Mouse (Mus musculus) ES-Bruce4 (cell line): ENCODE data around the gene Brdt. TPM values are rescaled to one million over a fixed set of nuclear protein-coding genes. Genes with fewer than 3 reads are reported as not detected.
A peak's percentile ranks its signal among the peaks of the same experiment; 100 is the strongest.

Experiments used
- H3K27ac ChIP-seq: 2 replicates; pipeline ENCODE4 v1.5.1; 2012; ENCODE audit warnings: low read length, inconsistent platforms; ENCODE audit not compliant: insufficient read depth
- H3K27me3 ChIP-seq: 2 replicates; pipeline ENCODE4 v1.6.1; 2012; ENCODE audit warnings: mild to moderate bottlenecking, low read length, inconsistent platforms; ENCODE audit not compliant: control insufficient read depth, poor library complexity, insufficient read depth, severe bottlenecking
- H3K36me3 ChIP-seq: 2 replicates; pipeline ENCODE4 v1.6.1; 2012; ENCODE audit warnings: inconsistent platforms, mild to moderate bottlenecking, low read length, moderate library complexity; ENCODE audit not compliant: control insufficient read depth, poor library complexity, insufficient read depth, severe bottlenecking
- H3K4me1 ChIP-seq: one replicate; pipeline ENCODE4 v1.8.1; 2011; ENCODE audit warnings: low read length; ENCODE audit not compliant: control insufficient read depth, insufficient read depth
- H3K4me3 ChIP-seq: 2 replicates; pipeline ENCODE4 v1.5.1; 2011; ENCODE audit warnings: low read depth, mild to moderate bottlenecking, low read length
- H3K9ac ChIP-seq: 2 replicates; pipeline ENCODE4 v1.6.1; 2012; ENCODE audit warnings: low read depth, mild to moderate bottlenecking, inconsistent platforms; ENCODE audit not compliant: poor library complexity, severe bottlenecking
- H3K9me3 ChIP-seq: replicated peaks from 2 replicates; pipeline ENCODE4 v1.6.1; 2012; ENCODE audit warnings: mild to moderate bottlenecking, low read length, inconsistent platforms; ENCODE audit not compliant: control insufficient read depth, poor library complexity, insufficient read depth, severe bottlenecking
- CTCF ChIP-seq: IDR thresholded peaks from one replicate; pipeline ENCODE4 v1.8.1; 2011; ENCODE audit warnings: low read depth, low read length
- EP300 ChIP-seq: IDR thresholded peaks from 2 replicates; pipeline ENCODE4 v1.6.1; 2011; ENCODE audit warnings: low read depth, low read length; ENCODE audit not compliant: insufficient read depth
- POLR2A ChIP-seq: IDR thresholded peaks from one replicate; pipeline ENCODE4 v1.8.1; 2011; ENCODE audit warnings: low read length; ENCODE audit not compliant: insufficient read depth
- polyA plus RNA-seq: library from polyadenylated mRNA; stranded (reverse); fragments of >200 nt; gene quantifications from 2 replicates; pipeline ENCODE4 v1.2.4, GENCODE M21; 2011; ENCODE audit warnings: low read depth; ENCODE audit not compliant: missing spikeins, insufficient read depth, insufficient read length

The Brdt gene
- polyA plus RNA-seq, 1 experiment: 0.82 TPM

DNA sequence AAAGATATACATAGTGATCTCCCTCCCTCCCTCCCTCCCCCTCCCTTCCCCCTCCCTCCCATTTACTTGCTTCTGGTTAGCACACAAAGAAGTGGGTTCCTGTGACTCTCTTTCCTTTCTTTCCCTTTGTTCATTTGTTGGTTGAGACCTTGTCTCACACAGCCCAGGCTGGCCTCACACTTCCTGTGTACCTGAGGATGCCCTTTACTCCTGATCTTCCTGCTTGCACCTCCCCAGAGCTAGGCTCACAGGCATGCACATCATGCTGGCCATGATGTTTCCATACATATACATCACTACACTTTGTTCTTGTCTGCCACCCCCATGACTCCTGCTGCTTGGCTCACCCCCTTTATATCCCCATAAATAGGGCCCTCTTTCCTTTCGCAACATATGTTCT, 21.6 kb downstream of the Brdt start:
- Histone ChIP-seq H3K27me3 (no peaks in the 10 kb centered on the region), H3K4me1 (no peaks in the 10 kb centered on the region), H3K36me3 (no peaks in the 10 kb centered on the region), H3K27ac (no peak overlapping the region), H3K4me3 (no peak overlapping the region), H3K9me3 (no peaks in the 10 kb centered on the region), H3K9ac (no peak overlapping the region)
- no peak for TF ChIP-seq POLR2A

- Histone ChIP-seq H3K9me3 (no peaks in the 10 kb centered on the region), H3K4me1 (no peaks in the 10 kb centered on the region), H3K4me3 (no peak overlapping the region), H3K27ac (no peak overlapping the region), H3K36me3 (no peaks in the 10 kb centered on the region), H3K27me3 (no peaks in the 10 kb centered on the region), H3K9ac (no peak overlapping the region)
- TF ChIP-seq EP300 (no peak), POLR2A (no peak), CTCF (no peak)
Observed at GRCm38 (mm10) chr5:107353981-107354380, 23.0 kb downstream of the Brdt start.

GRCm38 (mm10) chr5:107355801-107356200, 24.8 kb downstream of the Brdt start:
- H3K27me3 ChIP-seq: no peaks in the 10 kb centered on the region

GRCm38 (mm10) chr5:107357723-107358122, 26.8 kb downstream of the Brdt start:
- H3K4me1 ChIP-seq: no peaks in the 10 kb centered on the region
- no peak overlapping the region for H3K4me3 ChIP-seq
- H3K27me3 ChIP-seq: no peaks in the 10 kb centered on the region
- no peaks in the 10 kb centered on the region for H3K36me3 ChIP-seq
- H3K27ac ChIP-seq: no peak overlapping the region
- no peaks in the 10 kb centered on the region for H3K9me3 ChIP-seq
- no peak overlapping the region for H3K9ac ChIP-seq
- TF ChIP-seq POLR2A: no peak
- TF ChIP-seq EP300: no peak
- TF ChIP-seq CTCF: no peak

More at GRCm38 (mm10) chr5:107355801-107356200, 24.8 kb downstream of the Brdt start:
- Histone ChIP-seq H3K9me3 (no peaks in the 10 kb centered on the region), H3K9ac (no peak overlapping the region), H3K27ac (no peak overlapping the region), H3K36me3 (no peaks in the 10 kb centered on the region), H3K4me1 (no peaks in the 10 kb centered on the region), H3K4me3 (no peak overlapping the region)
- TF ChIP-seq CTCF: no peak
- no peak for TF ChIP-seq POLR2A
- TF ChIP-seq EP300: no peak

DNA sequence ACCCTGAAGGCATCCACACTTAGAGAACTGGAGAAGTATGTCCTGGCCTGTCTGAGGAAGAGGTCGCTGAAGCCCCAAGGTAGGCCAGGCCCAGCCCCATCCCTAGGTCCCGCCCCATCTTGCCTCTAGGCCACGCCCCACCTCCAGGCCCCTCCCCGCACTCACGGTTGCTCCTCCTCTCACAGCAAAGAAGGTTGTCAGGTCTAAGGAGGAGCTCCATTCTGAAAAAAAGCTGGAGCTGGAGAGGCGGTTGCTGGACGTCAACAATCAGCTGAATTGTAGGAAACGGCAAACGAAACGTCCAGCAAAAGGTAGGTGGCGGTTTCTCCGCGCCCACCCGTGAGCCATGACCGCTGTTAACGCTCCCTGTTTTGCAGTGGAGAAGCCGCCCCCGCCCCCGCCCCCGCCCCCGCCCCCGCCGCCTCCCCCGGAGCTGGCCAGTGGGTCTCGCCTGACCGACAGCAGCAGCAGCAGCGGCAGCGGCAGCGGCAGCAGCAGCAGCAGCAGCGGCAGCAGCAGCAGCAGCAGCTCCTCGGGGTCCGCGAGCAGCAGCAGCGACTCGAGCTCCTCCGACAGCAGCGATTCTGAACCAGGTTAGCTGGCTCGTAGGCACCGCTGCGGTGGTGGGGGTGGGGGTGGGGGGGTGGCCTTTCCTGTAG, 28.6 kb downstream of the Brdt start:
- H3K27ac ChIP-seq: no peak overlapping the region
- no peaks in the 10 kb centered on the region for H3K36me3 ChIP-seq
- H3K4me1 ChIP-seq: no peaks in the 10 kb centered on the region
- H3K9ac ChIP-seq: peak overlapping the region; percentile 53; the same call in 1 of the 2 replicates
- no peak for TF ChIP-seq CTCF
- no peak for TF ChIP-seq EP300
- no peak for TF ChIP-seq POLR2A
- no peaks in the 10 kb centered on the region for H3K9me3 ChIP-seq
- peak overlapping the region; percentile 75 for H3K4me3 ChIP-seq
- H3K27me3 ChIP-seq: no peaks in the 10 kb centered on the region

DNA sequence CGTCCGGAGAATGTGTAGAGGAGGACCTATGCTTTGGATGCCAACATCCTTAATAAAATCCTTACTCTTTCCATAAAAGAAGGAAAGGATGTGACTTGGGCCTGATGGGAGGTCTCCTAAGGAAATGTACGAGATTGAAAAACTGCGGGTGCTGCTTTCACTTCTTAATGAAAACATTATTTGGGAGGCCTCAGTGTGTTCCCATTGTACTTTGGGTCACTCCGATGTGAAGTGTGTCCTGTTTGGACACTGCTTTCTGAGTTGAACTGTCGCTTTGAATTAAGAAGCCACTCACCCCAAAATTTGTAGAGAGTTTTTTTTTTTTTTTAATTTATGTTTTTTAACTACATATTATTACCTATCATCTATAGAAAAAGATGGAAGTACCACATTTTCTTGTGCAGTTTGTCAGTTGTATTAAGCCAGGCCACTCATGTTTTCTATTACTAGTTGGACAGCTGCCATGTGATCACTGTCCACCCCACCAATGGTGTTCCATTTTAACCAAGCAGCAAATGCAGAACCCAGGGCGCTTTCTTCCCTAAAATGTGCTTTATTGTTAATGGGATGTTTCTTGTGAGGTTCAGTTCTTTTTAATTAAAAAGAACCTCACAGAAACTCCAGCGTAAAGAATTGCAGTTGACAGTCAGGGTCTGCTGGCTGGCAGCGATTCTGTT, 29.2 kb downstream of the Brdt start:
- peak overlapping the region; percentile 29; the same call in 1 of the 2 replicates for H3K4me3 ChIP-seq
- no peak overlapping the region for H3K27ac ChIP-seq
- TF ChIP-seq POLR2A (no peak), EP300 (no peak), CTCF (no peak)
- peak overlapping the region; percentile 53; the same call in 1 of the 2 replicates for H3K9ac ChIP-seq
- no peaks in the 10 kb centered on the region for H3K4me1 ChIP-seq
- no peaks in the 10 kb centered on the region for H3K36me3 ChIP-seq
- no peaks in the 10 kb centered on the region for H3K9me3 ChIP-seq
- no peaks in the 10 kb centered on the region for H3K27me3 ChIP-seq
